Mouse (Mus musculus) MEL (cell line): ENCODE measurements around the gene 2610021A01Rik.
"Not testable (repeated sequence)": the region's sequence is repeated elsewhere in the genome, so short reads cannot be mapped to it uniquely, and the experiment has no call there.

Experiments
- CTCF ChIP-seq, 3 experiments: IDR thresholded peaks in 2 of 3; conservative IDR thresholded peaks in 1 of 3; 2 replicates each; pipeline ENCODE4 v1.5.1; 2011 to 2012; ENCODE audit warnings: low read length in 3 of 3, low read depth in 2 of 3, mild to moderate bottlenecking in 2 of 3, improper control_type of control experiment in 1 of 3, inconsistent platforms in 1 of 3, mixed read lengths in 1 of 3, moderate library complexity in 1 of 3; ENCODE audit not compliant: control insufficient read depth in 1 of 3, insufficient read depth in 1 of 3, poor library complexity in 1 of 3, severe bottlenecking in 1 of 3
- GATA1 ChIP-seq: IDR thresholded peaks from 2 replicates; pipeline ENCODE4 v1.6.1; 2011; ENCODE audit warnings: low read depth, low read length, improper control_type of control experiment
- NRF1 ChIP-seq: IDR thresholded peaks from 2 replicates; pipeline ENCODE4 v1.6.1; 2014; ENCODE audit warnings: low read depth, mild to moderate bottlenecking, inconsistent platforms, low read length, improper control_type of control experiment, moderate library complexity; ENCODE audit not compliant: poor library complexity, insufficient read depth, severe bottlenecking
- RAD21 ChIP-seq: IDR thresholded peaks from 2 replicates; pipeline ENCODE4 v1.6.1; 2011; ENCODE audit warnings: mild to moderate bottlenecking, low read depth, low read length, improper control_type of control experiment
- ZKSCAN1 ChIP-seq: IDR thresholded peaks from 2 replicates; pipeline ENCODE4 v1.6.1; 2012; ENCODE audit warnings: low read depth, mild to moderate bottlenecking, inconsistent platforms, low read length, improper control_type of control experiment, moderate library complexity
- ZMIZ1 ChIP-seq: IDR thresholded peaks from 2 replicates; pipeline ENCODE4 v1.6.1; 2012; ENCODE audit warnings: low read depth, mild to moderate bottlenecking, inconsistent platforms, low read length, improper control_type of control experiment, moderate library complexity

GRCm38 (mm10) chr7:41573562-41573961 is 25.5 kb upstream of the 2610021A01Rik start, which contains the start of gene Gm6871:
- TF ChIP-seq GATA1; NRF1; ZMIZ1; ZKSCAN1; CTCF (IDR thresholded peaks at IDR 0.05 in 2 of 3, conservative IDR thresholded peaks at IDR 0.05 in 1 of 3; ENCODE audit: control insufficient read depth in 1 of 3, insufficient read depth in 1 of 3, low read depth in 2 of 3, low read length in 3 of 3, poor library complexity in 1 of 3, severe bottlenecking in 1 of 3); RAD21: not testable (repeated sequence)
